Mouse (Mus musculus): Measurements from ENCODE around the gene Mapre3.

- TF ChIP-seq CTCF (IDR thresholded peaks at IDR 0.05; ENCODE audit: insufficient read depth, low read length) (no peak), POLR2A (IDR thresholded peaks at IDR 0.05; ENCODE audit: borderline replicate concordance, extremely low read depth, low read depth, low read length) (no peak)
Observed at GRCm38 (mm10) chr5:30914849-30915248, 100.4 kb downstream of the Mapre3 start.
